Mouse (Mus musculus) cerebellum, adult 2 months (tissue): ENCODE results near the gene Smyd3.

Experiments used
- CTCF ChIP-seq: fragments of 200-500 bp; IDR thresholded peaks from 2 replicates; pipeline ENCODE4 v1.5.1; 2011; ENCODE audit warnings: low read depth, mild to moderate bottlenecking, control low read depth, low read length, moderate library complexity, borderline replicate concordance; ENCODE audit not compliant: insufficient read depth
- POLR2A ChIP-seq: fragments of 200-500 bp; IDR thresholded peaks from 2 replicates; pipeline ENCODE4 v1.6.1; 2011; ENCODE audit warnings: low read length, control low read depth, borderline replicate concordance; ENCODE audit not compliant: insufficient read depth

DNA sequence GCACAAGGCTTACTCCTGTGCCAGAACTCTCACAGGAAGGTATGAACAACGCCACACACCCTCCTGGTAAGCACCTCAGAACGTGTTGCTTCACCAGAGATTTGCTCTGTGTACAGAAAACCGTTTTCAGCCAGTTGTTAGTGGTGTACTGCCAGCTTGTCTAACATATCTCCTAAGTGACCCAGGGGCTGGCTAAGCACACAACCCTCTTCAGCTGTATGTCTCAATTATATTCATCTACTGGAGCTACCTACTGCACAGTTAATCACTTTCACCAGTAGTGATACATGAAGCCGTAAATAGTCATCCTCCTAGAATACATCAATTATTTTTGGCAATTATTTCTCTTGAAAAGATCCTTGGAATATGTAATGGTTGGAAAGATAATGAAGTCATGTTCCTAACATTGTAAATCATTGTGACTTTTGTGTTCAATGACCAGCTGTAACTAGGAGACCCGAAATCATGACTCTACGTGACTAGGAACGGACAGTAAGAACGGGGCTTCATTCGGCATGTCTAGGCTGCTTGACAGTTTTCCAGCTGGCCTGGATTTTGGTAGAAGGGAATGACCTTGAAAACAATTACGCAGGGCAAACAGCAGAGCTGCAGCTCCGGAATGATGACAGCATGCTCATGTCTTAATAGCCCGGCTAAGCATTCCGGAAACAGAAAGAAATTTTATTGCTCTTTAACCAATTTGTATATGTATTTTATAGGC is 236.3 kb downstream of the Smyd3 start:
- TF ChIP-seq CTCF (no peak), POLR2A (no peak)
